Mouse (Mus musculus) monocyte, adult 2 months (primary cell): Measurements from ENCODE around the gene Ap2m1.
"Not testable (repeated sequence)": the region's sequence is repeated elsewhere in the genome, so short reads cannot be mapped to it uniquely, and the experiment has no call there.

Experiments
- DNase-seq, 2 experiments: peaks; one replicate each; pipeline ENCODE4 v3.0.0; 2022; ENCODE audit warnings: low spot score in 2 of 2, low read depth in 1 of 2

Gene Ap2m1

GRCm38 (mm10) chr16:20535296-20536080 lies at the start of gene Ap2m1:
Gene Ap2m1, plus strand, starts transcription at chr16:20535478.
- DNase-seq: peak; percentile 82 to 92

- no peak for DNase-seq
These were observed 49.2 kb upstream of the Ap2m1 start for GRCm38 (mm10) chr16:20486048-20486447.

- DNase-seq: no peak
These were observed 47.1 kb upstream of the Ap2m1 start for GRCm38 (mm10) chr16:20488151-20488550.

GRCm38 (mm10) chr16:20488751-20489150 lies 46.5 kb upstream of the Ap2m1 start:
- DNase-seq: not testable (repeated sequence)

GRCm38 (mm10) chr16:20489233-20489632 lies 46.0 kb upstream of the Ap2m1 start:
- DNase-seq: no peak

- no peak for DNase-seq
These were observed 44.7 kb upstream of the Ap2m1 start for GRCm38 (mm10) chr16:20490581-20490980.

- no peak for DNase-seq
These were observed 44.0 kb upstream of the Ap2m1 start for GRCm38 (mm10) chr16:20491301-20491700.

GRCm38 (mm10) chr16:20493452-20493851 lies 41.8 kb upstream of the Ap2m1 start:
- DNase-seq: no peak

- peak; percentile 12 to 40 for DNase-seq
These were observed 38.3 kb upstream of the Ap2m1 start for GRCm38 (mm10) chr16:20496671-20497600.

GRCm38 (mm10) chr16:20497980-20498676 lies 37.1 kb upstream of the Ap2m1 start:
- no peak for DNase-seq

- peak; percentile 75 to 81 for DNase-seq
These were observed 36.4 kb upstream of the Ap2m1 start, which contains the start of gene Eif2b5 for GRCm38 (mm10) chr16:20498677-20499475. Gene Eif2b5, plus strand, starts transcription at chr16:20498817.

- DNase-seq: no peak
These were observed 29.3 kb upstream of the Ap2m1 start for GRCm38 (mm10) chr16:20506000-20506399.

GRCm38 (mm10) chr16:20509349-20509748 lies 25.9 kb upstream of the Ap2m1 start:
- no peak for DNase-seq

GRCm38 (mm10) chr16:20511277-20511847 lies 23.9 kb upstream of the Ap2m1 start:
- DNase-seq: no peak

- DNase-seq: no peak
These were observed 19.2 kb upstream of the Ap2m1 start for GRCm38 (mm10) chr16:20516032-20516431.

GRCm38 (mm10) chr16:20516726-20517201 lies 18.5 kb upstream of the Ap2m1 start, which contains the start of gene Dvl3:
Gene Dvl3, plus strand, starts transcription at chr16:20516982.
- DNase-seq: peak; percentile 41 to 71

- DNase-seq: no peak
These were observed 18.1 kb upstream of the Ap2m1 start for GRCm38 (mm10) chr16:20517216-20517615.

GRCm38 (mm10) chr16:20517701-20518374 lies 17.4 kb upstream of the Ap2m1 start:
- DNase-seq: no peak

GRCm38 (mm10) chr16:20523886-20524285 lies 11.4 kb upstream of the Ap2m1 start:
- no peak for DNase-seq
